Mouse (Mus musculus): Measurements from ENCODE around the gene U2surp. TPM values are rescaled to one million over a fixed set of nuclear protein-coding genes. Genes with fewer than 3 reads are reported as not detected.

U2surp gene
- polyA plus RNA-seq, 1 experiment from 2014 or later: 139 TPM

GRCm38 (mm10) chr9:95450586-95450985 is 61.2 kb downstream of the U2surp start:
- Histone ChIP-seq H3K36me3 (ENCODE audit: insufficient read depth, low read length) (no peaks in the 10 kb centered on the region), H3K9ac (ENCODE audit: low read depth, low read length) (no peak overlapping the region), H3K27me3 (ENCODE audit: insufficient read depth, low read length) (no peaks in the 10 kb centered on the region), H3K4me3 (replicated peaks; ENCODE audit: low read depth, low read length) (no peak overlapping the region), H3K9me3 (replicated peaks; ENCODE audit: low read length) (no peaks in the 10 kb centered on the region), H3K4me2 (ENCODE audit: low read length) (no peak overlapping the region), H3K27ac (no peak overlapping the region), H3K4me1 (replicated peaks; ENCODE audit: insufficient read depth, low read length) (no peaks in the 10 kb centered on the region)
- ATAC-seq (replicated peaks; ENCODE audit: low FRiP score, low read depth) (no peak), DNase-seq (ENCODE audit: low spot score) (no peak)
- TF ChIP-seq CTCF (IDR thresholded peaks at IDR 0.05; ENCODE audit: low read depth): no peak
- 94% methylated on average over 8 of the region's 8 CpGs for WGBS

- no peaks in the 10 kb centered on the region for H3K9me3 ChIP-seq (replicated peaks; ENCODE audit: low read length)
- DNase-seq (ENCODE audit: low spot score): peak; percentile 81
- peak; percentile 43; the same call in 1 of the 2 replicates for TF ChIP-seq CTCF (IDR thresholded peaks at IDR 0.05; ENCODE audit: low read depth)
- no peaks in the 10 kb centered on the region for H3K4me1 ChIP-seq (replicated peaks; ENCODE audit: insufficient read depth, low read length)
- H3K4me2 ChIP-seq (ENCODE audit: low read length): peak overlapping the region; percentile 36
- no peak overlapping the region for H3K9ac ChIP-seq (ENCODE audit: low read depth, low read length)
- 6% methylated on average over 13 of the region's 13 CpGs for WGBS
- no peaks in the 10 kb centered on the region for H3K27me3 ChIP-seq (ENCODE audit: insufficient read depth, low read length)
- no peak overlapping the region for H3K4me3 ChIP-seq (replicated peaks; ENCODE audit: low read depth, low read length)
- no peak overlapping the region for H3K27ac ChIP-seq
- ATAC-seq (replicated peaks; ENCODE audit: low FRiP score, low read depth): peak; percentile 71
- H3K36me3 ChIP-seq (ENCODE audit: insufficient read depth, low read length): no peaks in the 10 kb centered on the region
These were observed 69.5 kb downstream of the U2surp start for GRCm38 (mm10) chr9:95442321-95442731.

- TF ChIP-seq CTCF (IDR thresholded peaks at IDR 0.05; ENCODE audit: low read depth): no peak
- H3K27ac ChIP-seq: no peak overlapping the region
- ATAC-seq (replicated peaks; ENCODE audit: low FRiP score, low read depth) (no peak), DNase-seq (ENCODE audit: low spot score) (peak; percentile 29)
- no peaks in the 10 kb centered on the region for H3K9me3 ChIP-seq (replicated peaks; ENCODE audit: low read length)
- H3K36me3 ChIP-seq (ENCODE audit: insufficient read depth, low read length): no peaks in the 10 kb centered on the region
- no peak overlapping the region for H3K4me2 ChIP-seq (ENCODE audit: low read length)
- no peaks in the 10 kb centered on the region for H3K4me1 ChIP-seq (replicated peaks; ENCODE audit: insufficient read depth, low read length)
- no peaks in the 10 kb centered on the region for H3K27me3 ChIP-seq (ENCODE audit: insufficient read depth, low read length)
- 66% methylated on average over 9 of the region's 9 CpGs for WGBS
- no peak overlapping the region for H3K9ac ChIP-seq (ENCODE audit: low read depth, low read length)
- no peak overlapping the region for H3K4me3 ChIP-seq (replicated peaks; ENCODE audit: low read depth, low read length)
These were observed 73.9 kb downstream of the U2surp start for GRCm38 (mm10) chr9:95437883-95438282.

GRCm38 (mm10) chr9:95436294-95436613 is 75.5 kb downstream of the U2surp start:
- 72% methylated on average over 4 of the region's 4 CpGs for WGBS
- Histone ChIP-seq H3K9me3 (replicated peaks; ENCODE audit: low read length) (no peaks in the 10 kb centered on the region), H3K4me1 (replicated peaks; ENCODE audit: insufficient read depth, low read length) (no peaks in the 10 kb centered on the region), H3K27ac (no peak overlapping the region), H3K9ac (ENCODE audit: low read depth, low read length) (no peak overlapping the region), H3K4me2 (ENCODE audit: low read length) (no peak overlapping the region), H3K27me3 (ENCODE audit: insufficient read depth, low read length) (no peaks in the 10 kb centered on the region), H3K4me3 (replicated peaks; ENCODE audit: low read depth, low read length) (no peak overlapping the region), H3K36me3 (ENCODE audit: insufficient read depth, low read length) (no peaks in the 10 kb centered on the region)
- DNase-seq (ENCODE audit: low spot score) (no peak), ATAC-seq (replicated peaks; ENCODE audit: low FRiP score, low read depth) (no peak)
- no peak for TF ChIP-seq CTCF (IDR thresholded peaks at IDR 0.05; ENCODE audit: low read depth)

- no peak overlapping the region for H3K4me3 ChIP-seq (replicated peaks; ENCODE audit: low read depth, low read length)
- WGBS: 63% methylated on average over 20 of the region's 20 CpGs
- H3K4me2 ChIP-seq (ENCODE audit: low read length): no peak overlapping the region
- H3K27me3 ChIP-seq (ENCODE audit: insufficient read depth, low read length): no peaks in the 10 kb centered on the region
- ATAC-seq (replicated peaks; ENCODE audit: low FRiP score, low read depth) (no peak), DNase-seq (ENCODE audit: low spot score) (no peak)
- H3K27ac ChIP-seq: no peak overlapping the region
- no peak for TF ChIP-seq CTCF (IDR thresholded peaks at IDR 0.05; ENCODE audit: low read depth)
- H3K9me3 ChIP-seq (replicated peaks; ENCODE audit: low read length): no peaks in the 10 kb centered on the region
- H3K4me1 ChIP-seq (replicated peaks; ENCODE audit: insufficient read depth, low read length): no peaks in the 10 kb centered on the region
- no peaks in the 10 kb centered on the region for H3K36me3 ChIP-seq (ENCODE audit: insufficient read depth, low read length)
- H3K9ac ChIP-seq (ENCODE audit: low read depth, low read length): no peak overlapping the region
These were observed 76.1 kb downstream of the U2surp start for GRCm38 (mm10) chr9:95435506-95436293.

GRCm38 (mm10) chr9:95428277-95428676 is 83.5 kb downstream of the U2surp start:
- no peak overlapping the region for H3K4me2 ChIP-seq (ENCODE audit: low read length)
- ATAC-seq (replicated peaks; ENCODE audit: low FRiP score, low read depth): no peak
- WGBS: 47% methylated on average over 4 of the region's 4 CpGs

GRCm38 (mm10) chr9:95413911-95414310 is 97.9 kb downstream of the U2surp start:
- Histone ChIP-seq H3K4me3 (replicated peaks; ENCODE audit: low read depth, low read length) (no peak overlapping the region), H3K36me3 (ENCODE audit: insufficient read depth, low read length) (no peaks in the 10 kb centered on the region), H3K4me1 (replicated peaks; ENCODE audit: insufficient read depth, low read length) (no peaks in the 10 kb centered on the region), H3K4me2 (ENCODE audit: low read length) (no peak overlapping the region), H3K9ac (ENCODE audit: low read depth, low read length) (no peak overlapping the region), H3K27me3 (ENCODE audit: insufficient read depth, low read length) (no peaks in the 10 kb centered on the region), H3K27ac (no peak overlapping the region), H3K9me3 (replicated peaks; ENCODE audit: low read length) (no peaks in the 10 kb centered on the region)
- TF ChIP-seq CTCF (IDR thresholded peaks at IDR 0.05; ENCODE audit: low read depth): peak; percentile 25; the same call in 1 of the 2 replicates
- no peak for ATAC-seq (replicated peaks; ENCODE audit: low FRiP score, low read depth)
- DNase-seq (ENCODE audit: low spot score): no peak

More at GRCm38 (mm10) chr9:95428277-95428676, 83.5 kb downstream of the U2surp start:
- H3K9ac ChIP-seq (ENCODE audit: low read depth, low read length): no peak overlapping the region
- no peaks in the 10 kb centered on the region for H3K27me3 ChIP-seq (ENCODE audit: insufficient read depth, low read length)
- no peaks in the 10 kb centered on the region for H3K36me3 ChIP-seq (ENCODE audit: insufficient read depth, low read length)
- H3K9me3 ChIP-seq (replicated peaks; ENCODE audit: low read length): no peaks in the 10 kb centered on the region
- peak; percentile 55 for DNase-seq (ENCODE audit: low spot score)
- no peak for TF ChIP-seq CTCF (IDR thresholded peaks at IDR 0.05; ENCODE audit: low read depth)
- H3K4me1 ChIP-seq (replicated peaks; ENCODE audit: insufficient read depth, low read length): no peaks in the 10 kb centered on the region
- no peak overlapping the region for H3K27ac ChIP-seq
- H3K4me3 ChIP-seq (replicated peaks; ENCODE audit: low read depth, low read length): no peak overlapping the region

Data from kidney, postnatal 0 days (tissue).